Mouse (Mus musculus) intestine, embryonic 14.5 days (tissue): Measurements from ENCODE around the gene Smim15. TPM values are rescaled to one million over a fixed set of nuclear protein-coding genes. Genes with fewer than 3 reads are reported as not detected.

Experiments
- ATAC-seq: fragments of 200-750 bp; cut with Nextera tagmentation; replicated peaks from 2 replicates; pipeline ENCODE4 v1.8.0; 2017; ENCODE audit warnings: low read depth, moderate number of reproducible peaks, moderate TSS enrichment, moderate library complexity; ENCODE audit not compliant: low FRiP score, low TSS enrichment
- DNase-seq: peaks from one replicate; pipeline ENCODE4 v3.0.0-alpha.2; 2018; ENCODE audit warnings: low spot score
- H3K27ac ChIP-seq: fragments of 300-500 bp; sonication (generic); 2 replicates; pipeline ENCODE4 v1.5.1; 2014; ENCODE audit warnings: low read depth, mild to moderate bottlenecking, control low read depth
- H3K27me3 ChIP-seq: fragments of 300-500 bp; sonication (generic); replicated peaks from 2 replicates; pipeline ENCODE4 v1.6.1; 2014; ENCODE audit warnings: low read length, control low read depth; ENCODE audit not compliant: control insufficient read depth, insufficient read depth
- H3K36me3 ChIP-seq: fragments of 300-500 bp; sonication (generic); 2 replicates; pipeline ENCODE4 v1.6.1; 2014; ENCODE audit warnings: low read length, control low read depth; ENCODE audit not compliant: control insufficient read depth, insufficient read depth
- H3K4me1 ChIP-seq: fragments of 300-500 bp; sonication (generic); replicated peaks from 2 replicates; pipeline ENCODE4 v1.6.1; 2014; ENCODE audit warnings: low read length, control low read depth, mixed read lengths; ENCODE audit not compliant: control insufficient read depth, insufficient read depth
- H3K4me2 ChIP-seq: fragments of 300-500 bp; sonication (generic); 2 replicates; pipeline ENCODE4 v1.6.1; 2014; ENCODE audit warnings: low read length
- H3K4me3 ChIP-seq: fragments of 300-500 bp; sonication (generic); 2 replicates; pipeline ENCODE4 v1.5.1; 2014; ENCODE audit warnings: low read depth, low read length, control low read depth, mixed read lengths
- H3K9ac ChIP-seq: fragments of 300-500 bp; sonication (generic); 2 replicates; pipeline ENCODE4 v1.6.1; 2014; ENCODE audit warnings: mild to moderate bottlenecking, low read length
- H3K9me3 ChIP-seq: fragments of 300-500 bp; sonication (generic); 2 replicates; pipeline ENCODE4 v1.6.1; 2016; ENCODE audit warnings: low read length, control low read depth; ENCODE audit not compliant: control insufficient read depth
- WGBS: fragments of 180-500 bp; shearing (Covaris S2); extraction: QIAGEN DNeasy Blood & Tissue Kit; methylation state at CpG from one replicate; pipeline ENCODE4 v1.1.7; 2014; 5-methylcytosine and 5-hydroxymethylcytosine counted together
- polyA plus RNA-seq: library from polyadenylated mRNA; unstranded; fragments of >200 nt; fragmentation: Nextera tagmentation; extraction: Ambion mirVana; gene quantifications from 2 replicates; pipeline ENCODE4 v1.2.1, GENCODE M21; 2014

The Smim15 gene
- polyA plus RNA-seq, 1 experiment from 2014 or later: 50.7 TPM

DNA sequence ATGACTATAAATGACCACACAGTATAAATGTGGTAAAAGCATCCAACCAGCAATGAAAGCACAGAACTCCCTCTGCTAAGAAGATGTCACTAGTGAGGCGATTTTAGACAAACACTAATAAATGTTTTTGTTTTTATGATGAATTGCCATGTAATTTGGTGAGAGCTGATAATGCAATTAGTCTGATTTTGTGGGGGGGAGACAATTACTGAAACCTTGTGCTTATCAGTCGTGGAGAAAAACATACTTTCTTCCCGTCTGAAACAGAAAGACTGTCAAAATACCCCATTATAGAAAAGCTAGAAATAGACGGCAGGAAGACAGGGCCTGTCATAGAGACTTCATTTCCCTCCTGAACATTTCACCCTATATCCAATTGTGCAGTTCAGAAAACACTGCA, 24.9 kb downstream of the Smim15 start:
- no peak overlapping the region for H3K4me3 ChIP-seq
- 75% methylated on average over 4 of the region's 4 CpGs for WGBS
- H3K27ac ChIP-seq: no peak overlapping the region
- H3K9ac ChIP-seq: no peak overlapping the region
- no peaks in the 10 kb centered on the region for H3K9me3 ChIP-seq
- H3K4me2 ChIP-seq: no peak overlapping the region
- no peak for ATAC-seq
- DNase-seq: no peak
- H3K36me3 ChIP-seq: no peaks in the 10 kb centered on the region
- H3K4me1 ChIP-seq: no peaks in the 10 kb centered on the region
- H3K27me3 ChIP-seq: no peaks in the 10 kb centered on the region

GRCm38 (mm10) chr13:108070171-108070570, 25.9 kb downstream of the Smim15 start:
- H3K27ac ChIP-seq: no peak overlapping the region
- H3K4me1 ChIP-seq: no peaks in the 10 kb centered on the region
- WGBS: 96% methylated on average over 10 of the region's 10 CpGs
- H3K4me3 ChIP-seq: no peak overlapping the region
- H3K9me3 ChIP-seq: no peaks in the 10 kb centered on the region
- H3K36me3 ChIP-seq: no peaks in the 10 kb centered on the region
- DNase-seq: no peak
- H3K27me3 ChIP-seq: no peaks in the 10 kb centered on the region
- no peak overlapping the region for H3K4me2 ChIP-seq
- no peak overlapping the region for H3K9ac ChIP-seq
- ATAC-seq: no peak

DNA sequence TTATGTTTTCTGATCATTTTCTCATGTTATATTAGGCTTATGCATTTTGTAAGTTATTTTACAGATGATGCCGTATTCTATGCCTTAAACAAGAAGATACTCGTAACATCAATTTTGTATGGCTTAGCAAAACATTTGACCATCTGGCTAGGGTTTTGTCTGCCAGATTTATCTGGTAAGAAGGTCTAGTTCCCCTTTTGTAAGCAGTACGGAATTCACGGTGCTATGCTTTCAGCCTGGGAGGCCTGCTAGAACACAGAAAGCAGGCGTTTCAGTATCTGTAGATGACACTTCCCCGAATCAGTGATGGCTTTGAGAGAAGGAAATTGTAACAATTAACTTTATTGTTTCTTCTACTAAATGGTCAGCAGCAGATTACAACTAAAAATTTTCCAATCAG, 33.2 kb downstream of the Smim15 start:
- ATAC-seq (no peak), DNase-seq (no peak)
- Histone ChIP-seq H3K4me2 (no peak overlapping the region), H3K4me3 (no peak overlapping the region), H3K27ac (no peak overlapping the region), H3K9ac (no peak overlapping the region), H3K4me1 (no peaks in the 10 kb centered on the region), H3K9me3 (no peaks in the 10 kb centered on the region), H3K27me3 (no peaks in the 10 kb centered on the region), H3K36me3 (no peaks in the 10 kb centered on the region)
- 72% methylated on average over 6 of the region's 6 CpGs for WGBS

DNA sequence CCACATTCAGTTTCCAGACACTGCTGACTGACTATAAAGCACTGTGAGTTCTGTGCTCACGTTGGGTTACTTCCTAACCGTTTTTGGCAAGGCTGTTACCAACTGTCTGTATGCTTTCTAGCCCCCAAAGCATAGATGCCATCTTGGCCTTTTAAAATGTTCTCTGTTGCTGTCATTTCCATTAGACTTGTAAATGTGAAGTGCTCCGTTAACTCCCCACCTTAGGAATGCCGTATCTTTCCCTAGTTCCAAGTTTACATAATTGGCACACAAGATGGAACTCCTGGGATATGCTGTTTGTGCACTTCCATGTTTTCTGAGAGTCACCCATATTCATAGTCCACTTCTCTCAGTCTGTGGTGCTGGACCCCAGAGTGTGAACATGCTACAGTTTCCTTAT, 33.7 kb downstream of the Smim15 start:
- no peaks in the 10 kb centered on the region for H3K4me1 ChIP-seq
- DNase-seq (no peak), ATAC-seq (no peak)

DNA sequence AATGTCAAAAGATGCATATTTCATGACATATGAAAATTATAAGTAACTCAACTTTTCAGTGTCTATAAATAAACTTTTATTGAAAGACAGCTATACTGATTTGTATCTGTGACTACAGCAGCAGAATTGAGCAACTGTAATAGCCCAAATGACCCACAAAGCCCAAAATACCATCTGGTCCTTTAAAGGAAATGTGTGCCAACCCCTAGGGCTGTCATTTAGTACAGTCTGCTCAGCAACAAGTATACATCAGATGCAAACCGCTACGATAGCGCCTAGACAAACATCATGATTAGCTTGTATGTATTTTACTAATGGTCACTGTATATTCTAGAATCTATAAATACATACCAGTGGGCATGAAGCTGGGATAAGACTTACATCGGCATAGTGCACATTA, 39.8 kb downstream of the Smim15 start:
- Histone ChIP-seq H3K4me2 (no peak overlapping the region), H3K9ac (no peak overlapping the region), H3K36me3 (no peaks in the 10 kb centered on the region), H3K4me1 (no peaks in the 10 kb centered on the region), H3K27ac (no peak overlapping the region), H3K27me3 (no peaks in the 10 kb centered on the region), H3K9me3 (no peaks in the 10 kb centered on the region), H3K4me3 (no peak overlapping the region)
- 92% methylated on average over 4 of the region's 4 CpGs for WGBS
- DNase-seq (no peak), ATAC-seq (no peak)

More for the DNA sequence above, 33.7 kb downstream of the Smim15 start:
- Histone ChIP-seq H3K4me2 (no peak overlapping the region), H3K27ac (no peak overlapping the region), H3K9me3 (no peaks in the 10 kb centered on the region), H3K9ac (no peak overlapping the region), H3K36me3 (no peaks in the 10 kb centered on the region), H3K4me3 (no peak overlapping the region), H3K27me3 (no peaks in the 10 kb centered on the region)
- WGBS: 78% methylated on average over 4 of the region's 4 CpGs

GRCm38 (mm10) chr13:108086036-108086435, 41.8 kb downstream of the Smim15 start:
- Histone ChIP-seq H3K4me3 (no peak overlapping the region), H3K36me3 (no peaks in the 10 kb centered on the region), H3K27ac (no peak overlapping the region), H3K9me3 (no peaks in the 10 kb centered on the region), H3K27me3 (no peaks in the 10 kb centered on the region), H3K4me1 (no peaks in the 10 kb centered on the region), H3K4me2 (no peak overlapping the region), H3K9ac (no peak overlapping the region)
- ATAC-seq: no peak
- WGBS: 78% methylated on average over 5 of the region's 5 CpGs
- DNase-seq: no peak

GRCm38 (mm10) chr13:108086724-108087123, 42.5 kb downstream of the Smim15 start:
- WGBS: 72% methylated on average over 4 of the region's 4 CpGs

GRCm38 (mm10) chr13:108092290-108092689, 48.0 kb downstream of the Smim15 start:
- H3K4me3 ChIP-seq: no peak overlapping the region
- WGBS: 91% methylated on average over 7 of the region's 7 CpGs
- H3K27me3 ChIP-seq: no peaks in the 10 kb centered on the region
- no peaks in the 10 kb centered on the region for H3K9me3 ChIP-seq
- ATAC-seq: no peak
- no peaks in the 10 kb centered on the region for H3K4me1 ChIP-seq
- H3K36me3 ChIP-seq: no peaks in the 10 kb centered on the region
- no peak overlapping the region for H3K27ac ChIP-seq
- no peak overlapping the region for H3K4me2 ChIP-seq
- no peak overlapping the region for H3K9ac ChIP-seq
- no peak for DNase-seq

More at GRCm38 (mm10) chr13:108086724-108087123, 42.5 kb downstream of the Smim15 start:
- Histone ChIP-seq H3K27me3 (no peaks in the 10 kb centered on the region), H3K4me1 (no peaks in the 10 kb centered on the region), H3K9me3 (no peaks in the 10 kb centered on the region), H3K4me2 (no peak overlapping the region), H3K27ac (no peak overlapping the region), H3K9ac (no peak overlapping the region), H3K4me3 (no peak overlapping the region), H3K36me3 (no peaks in the 10 kb centered on the region)
- DNase-seq (no peak), ATAC-seq (no peak)

DNA sequence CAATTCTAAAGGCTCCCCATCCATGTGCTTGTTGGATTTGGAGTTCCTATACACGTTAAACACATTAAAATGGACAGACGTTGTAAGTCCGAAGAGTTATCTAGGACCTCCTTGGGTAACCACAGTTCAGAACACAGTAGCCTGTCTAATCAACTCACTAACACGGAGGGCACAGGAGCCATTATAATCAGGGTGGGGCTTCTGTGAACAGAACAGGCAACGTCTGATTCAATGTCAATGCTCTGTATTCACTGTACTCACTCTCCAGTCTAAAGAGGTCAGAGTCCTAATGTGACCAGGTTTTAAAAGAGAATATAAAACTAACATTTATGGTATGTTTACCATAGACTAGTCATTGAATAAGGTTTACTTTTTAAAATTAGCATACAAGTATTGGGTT, 50.4 kb downstream of the Smim15 start:
- WGBS: 88% methylated on average over 5 of the region's 5 CpGs
- ATAC-seq (no peak), DNase-seq (no peak)
- H3K4me2 ChIP-seq: no peak overlapping the region
- H3K4me3 ChIP-seq: no peak overlapping the region
- no peak overlapping the region for H3K9ac ChIP-seq
- H3K9me3 ChIP-seq: no peaks in the 10 kb centered on the region
- H3K27me3 ChIP-seq: no peaks in the 10 kb centered on the region
- H3K4me1 ChIP-seq: no peaks in the 10 kb centered on the region
- no peak overlapping the region for H3K27ac ChIP-seq
- no peaks in the 10 kb centered on the region for H3K36me3 ChIP-seq
